Mouse (Mus musculus): ENCODE data around the gene Insl6.

The Insl6 gene

GRCm38 (mm10) chr19:29285451-29285869, 39.7 kb downstream of the Insl6 start:
- DNase-seq: no peak

- no peak for DNase-seq
These were observed 46.1 kb downstream of the Insl6 start for GRCm38 (mm10) chr19:29278944-29279587.

DNA sequence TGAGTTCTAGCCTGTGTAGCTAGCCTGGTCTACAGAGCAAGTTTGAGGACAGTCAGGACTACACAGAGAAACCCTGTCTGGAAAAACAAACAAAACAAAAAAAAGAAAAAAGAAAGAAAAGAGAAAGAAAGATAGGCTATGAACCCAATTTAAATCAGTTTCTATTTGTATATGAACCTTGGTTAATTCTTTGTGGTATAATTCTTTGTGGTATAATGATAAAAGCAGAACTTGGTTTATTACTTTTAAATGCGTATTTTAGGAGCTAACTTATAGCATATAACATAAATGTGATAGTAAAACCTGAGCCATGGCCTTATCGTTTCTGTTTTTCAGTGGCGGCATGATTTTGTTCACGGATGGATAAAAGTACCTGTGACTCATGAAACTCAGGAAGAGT, 48.7 kb downstream of the Insl6 start:
- no peak for DNase-seq

DNA sequence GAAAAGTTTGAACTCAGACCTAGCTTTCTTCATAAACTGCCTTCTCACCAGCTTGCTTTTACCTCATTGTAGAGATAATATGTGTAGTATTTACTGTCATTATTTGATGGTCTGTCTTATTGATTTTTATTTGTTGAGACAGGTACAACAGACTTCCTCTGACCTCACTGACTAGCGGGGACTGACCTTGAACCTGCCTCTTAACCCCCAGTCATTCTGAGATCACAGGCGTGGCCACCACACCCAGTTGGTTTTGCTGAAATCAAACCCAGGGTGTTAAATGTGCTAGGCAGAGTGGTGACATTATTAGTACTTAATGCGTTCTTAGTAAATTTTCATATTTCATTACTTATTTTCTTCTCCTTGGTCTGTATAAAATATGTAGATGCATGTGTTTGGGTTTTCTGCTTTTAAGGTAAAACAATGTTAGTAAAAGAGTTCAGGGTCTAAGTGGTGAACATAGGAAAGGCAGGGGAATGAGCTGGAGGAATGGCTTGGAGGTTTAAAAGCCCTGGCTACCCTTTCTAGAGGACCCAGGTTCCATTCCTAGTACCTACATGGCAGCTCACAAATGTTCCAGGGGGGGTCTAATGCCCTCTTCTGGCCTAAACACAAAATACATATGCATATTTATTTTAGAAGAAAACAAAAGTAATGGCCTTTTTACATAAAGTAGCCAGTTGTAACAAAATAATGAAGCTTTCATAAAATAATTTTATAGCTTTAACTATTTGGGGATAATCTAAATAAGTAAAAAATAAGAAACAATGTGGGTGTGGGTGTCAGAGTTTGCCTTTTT, 52.9 kb downstream of the Insl6 start:
- no peak for DNase-seq
